Mouse (Mus musculus): ENCODE measurements around the gene Slc35f4.
"Not testable (repeated sequence)": the region's sequence is repeated elsewhere in the genome, so short reads cannot be mapped to it uniquely, and the experiment has no call there.

Gene Slc35f4

DNA sequence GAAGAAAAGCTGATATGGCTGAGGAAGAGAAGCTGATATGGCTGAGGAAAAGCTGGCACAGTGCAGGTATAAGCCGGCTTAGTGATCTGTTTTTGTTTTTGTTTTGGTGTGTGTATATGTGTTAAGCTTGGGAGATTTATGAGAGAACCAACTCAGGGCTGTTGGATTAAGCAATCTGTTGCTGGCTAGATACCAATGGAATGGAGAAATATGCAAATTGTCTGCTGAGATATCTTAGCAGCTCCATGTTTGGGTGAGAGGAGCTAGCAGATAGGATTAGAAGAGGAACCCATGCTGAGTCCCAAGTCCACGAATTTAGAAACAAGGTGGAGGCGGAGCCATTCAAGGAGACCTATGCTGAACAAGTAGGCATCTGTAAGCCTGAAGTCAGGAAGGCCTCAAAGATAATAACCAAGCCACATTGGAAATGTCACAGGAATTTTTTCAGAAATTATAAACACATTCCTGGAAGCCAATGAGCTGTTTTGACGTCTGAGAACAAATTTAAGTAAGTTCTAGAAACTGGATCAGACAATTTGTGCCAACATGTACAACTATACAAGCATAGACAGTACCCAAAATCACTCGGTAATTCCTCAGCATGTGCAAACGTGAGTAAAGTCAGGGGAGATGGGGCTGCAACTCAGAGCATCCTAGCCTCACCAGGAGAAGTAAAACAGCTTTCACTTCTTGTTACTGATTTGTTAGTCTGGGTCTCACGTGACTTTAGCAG, 177.5 kb downstream of the Slc35f4 start:
- DNase-seq, result no peak

DNA sequence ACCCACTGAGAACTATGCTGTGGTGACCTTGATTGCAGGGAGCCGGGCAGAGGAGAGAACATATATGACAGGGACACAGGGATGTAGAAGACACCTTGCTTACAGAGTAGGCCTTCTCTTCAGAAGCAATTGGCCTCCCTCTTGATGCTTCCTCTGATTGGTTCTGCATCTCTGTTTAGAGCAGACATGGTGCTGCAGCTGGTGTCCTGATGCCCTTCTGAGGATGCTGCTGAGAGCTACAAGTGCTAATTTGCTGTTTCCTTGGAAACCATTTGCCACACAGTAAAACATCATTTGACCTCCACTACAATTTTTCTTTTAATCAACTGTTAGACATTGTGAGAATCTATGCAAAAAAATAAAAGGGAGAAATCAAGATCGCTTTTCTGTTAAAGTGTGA, 180.0 kb downstream of the Slc35f4 start:
- no peak for DNase-seq

DNA sequence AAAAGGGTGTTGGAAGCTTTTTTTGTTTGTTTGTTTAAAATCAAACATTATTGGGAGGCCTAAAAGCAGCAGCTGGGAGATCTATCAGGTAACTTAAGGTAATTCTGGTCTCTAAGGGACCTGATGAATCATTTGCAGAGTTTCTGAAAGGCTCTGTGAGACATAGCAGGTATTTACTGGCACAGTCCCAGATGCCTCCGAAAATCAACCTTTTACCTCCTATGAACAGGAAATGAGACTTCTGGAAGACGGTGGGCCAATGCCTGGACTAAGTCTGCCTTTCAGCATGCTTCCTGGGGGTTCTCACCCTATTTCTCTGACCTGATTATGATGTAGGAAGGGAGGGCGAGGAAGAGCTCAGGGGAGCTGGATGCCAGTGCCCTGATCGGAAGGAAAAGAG, 188.8 kb downstream of the Slc35f4 start:
- no peak for DNase-seq

DNA sequence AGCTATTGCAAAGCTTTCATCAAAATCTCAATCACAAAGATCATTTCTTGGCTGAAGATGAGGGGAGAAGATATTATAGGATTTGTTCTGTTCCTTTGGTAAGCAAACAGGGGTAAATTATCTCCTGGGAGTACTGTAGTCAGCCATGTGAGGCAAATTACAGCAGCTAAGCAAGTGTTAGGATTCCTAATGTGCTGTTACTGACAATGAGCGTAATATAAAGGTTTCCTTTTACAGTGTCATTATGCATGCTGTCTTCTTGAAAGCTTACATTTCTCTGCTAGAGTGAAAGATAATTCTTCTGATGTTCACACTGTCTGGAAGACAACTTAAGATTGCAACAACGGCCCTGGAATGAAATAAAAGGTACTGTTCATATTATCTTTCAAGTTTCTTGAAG, 192.0 kb downstream of the Slc35f4 start:
- DNase-seq, result no peak

DNA sequence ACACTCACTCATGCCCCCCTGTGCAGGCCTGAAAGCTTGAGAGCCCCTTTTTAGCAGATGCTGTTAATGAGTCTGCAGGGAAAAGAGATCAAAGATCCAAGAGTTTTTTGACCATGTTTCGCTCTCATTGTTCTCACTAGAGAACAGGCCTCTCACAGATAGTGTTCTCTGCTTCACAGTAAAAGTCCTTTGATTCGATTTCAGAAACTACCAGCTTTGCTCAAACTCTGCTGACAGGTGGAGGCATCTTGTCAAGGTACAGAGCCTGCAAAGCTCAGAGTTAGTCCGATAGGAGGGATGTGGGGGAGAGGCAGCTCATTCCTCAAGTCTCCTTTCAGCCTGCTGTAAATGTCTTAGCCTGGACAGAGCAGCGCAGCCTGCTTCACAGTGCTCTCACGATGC, 209.4 kb downstream of the Slc35f4 start:
- no peak for DNase-seq

DNA sequence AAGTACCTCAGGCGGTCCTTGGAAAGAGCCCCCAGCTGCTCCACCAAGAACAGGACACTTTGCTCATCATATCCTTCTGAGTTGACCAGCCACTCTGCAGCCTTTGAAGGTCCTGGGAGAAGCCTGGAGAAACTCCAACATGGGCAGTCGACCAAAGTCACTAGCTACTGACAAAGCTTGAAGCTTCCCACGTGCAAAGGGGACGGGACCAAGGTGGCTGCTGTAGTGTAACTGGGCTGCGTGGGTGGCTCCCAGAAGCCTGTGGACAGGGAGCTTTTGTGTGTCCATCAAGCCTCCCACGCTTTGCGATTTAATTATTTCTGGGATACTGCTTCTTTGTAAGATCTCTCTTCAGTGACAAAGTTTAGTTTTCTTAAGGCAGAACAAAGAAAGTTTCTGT, 211.9 kb downstream of the Slc35f4 start:
- DNase-seq, result no peak

DNA sequence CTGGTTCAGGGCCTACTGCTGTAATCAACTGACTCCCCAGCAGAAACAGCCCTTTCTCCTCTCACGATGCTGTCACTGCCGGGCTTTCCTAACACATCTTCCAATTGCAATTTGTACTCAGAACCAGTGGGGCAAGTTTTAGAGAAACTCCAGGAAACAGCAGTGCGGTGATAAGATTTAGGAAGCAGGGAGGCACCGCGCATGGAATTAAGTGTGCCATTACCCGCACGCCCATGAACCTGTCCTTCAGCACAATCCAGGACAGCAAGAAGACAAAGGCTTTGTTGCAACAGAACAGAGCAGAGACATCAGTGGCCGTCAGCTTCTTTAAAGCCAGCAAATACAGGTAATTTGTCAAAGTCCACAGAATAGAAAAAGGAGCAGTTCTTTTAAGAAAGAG, 212.5 kb downstream of the Slc35f4 start:
- DNase-seq, result no peak

DNA sequence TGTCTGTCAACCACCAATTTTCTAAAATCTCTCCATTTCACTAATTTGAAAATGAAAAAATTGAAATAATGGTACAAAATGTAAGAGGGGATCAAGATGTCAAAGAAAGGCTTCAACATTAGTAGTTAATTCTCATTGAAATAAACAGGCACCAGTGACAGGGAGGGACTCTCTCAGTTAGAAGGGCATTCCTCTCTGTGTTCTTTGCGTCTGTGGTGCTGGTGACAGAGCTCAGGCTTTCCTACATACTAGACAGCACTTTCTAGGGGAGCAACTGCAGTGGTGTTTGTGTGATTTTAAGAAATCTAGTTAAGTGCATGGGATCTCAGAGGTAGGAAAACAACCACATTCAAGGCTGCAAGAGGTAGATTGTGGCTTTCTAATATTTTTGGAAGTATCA, 214.3 kb downstream of the Slc35f4 start:
- DNase-seq, result no peak

DNA sequence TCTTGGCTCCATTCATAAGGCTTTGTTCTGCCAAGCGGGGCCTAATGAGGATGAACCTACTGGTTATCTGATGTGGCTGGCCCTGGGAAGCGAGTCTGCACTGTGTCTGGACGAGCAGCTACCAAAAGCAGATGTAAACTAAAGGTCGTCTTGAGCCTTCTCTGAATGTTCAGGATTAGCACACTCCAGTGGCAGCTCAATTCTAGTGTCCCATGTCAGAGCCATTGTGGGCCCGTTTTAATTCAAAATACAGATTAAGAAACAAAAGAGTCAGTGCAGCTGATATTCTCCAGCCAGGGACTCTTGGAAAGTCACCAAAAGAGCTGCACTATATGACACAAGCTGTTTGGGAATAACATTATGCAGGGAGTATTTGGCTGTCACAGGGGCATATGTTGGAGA, 214.8 kb downstream of the Slc35f4 start:
- no peak for DNase-seq

DNA sequence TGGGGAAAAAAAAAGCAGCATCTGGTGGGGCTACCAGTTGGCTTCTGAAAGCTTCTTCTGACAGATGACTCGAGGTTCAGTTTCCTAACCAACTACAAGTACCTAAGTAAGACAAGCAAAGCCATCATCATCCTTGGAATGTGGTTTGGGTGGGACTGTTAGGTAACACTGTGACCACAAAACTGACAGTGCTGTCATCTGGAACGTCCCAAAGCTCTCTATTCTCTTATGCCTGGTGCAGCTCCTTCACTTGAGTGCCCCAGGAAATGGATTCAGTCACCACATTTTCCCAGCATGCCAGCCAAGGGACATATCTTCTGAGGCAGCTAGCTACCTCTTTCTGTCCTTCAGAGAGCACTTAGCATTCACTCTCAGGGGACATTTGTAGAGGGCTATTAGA, 216.2 kb downstream of the Slc35f4 start:
- DNase-seq, result no peak

DNA sequence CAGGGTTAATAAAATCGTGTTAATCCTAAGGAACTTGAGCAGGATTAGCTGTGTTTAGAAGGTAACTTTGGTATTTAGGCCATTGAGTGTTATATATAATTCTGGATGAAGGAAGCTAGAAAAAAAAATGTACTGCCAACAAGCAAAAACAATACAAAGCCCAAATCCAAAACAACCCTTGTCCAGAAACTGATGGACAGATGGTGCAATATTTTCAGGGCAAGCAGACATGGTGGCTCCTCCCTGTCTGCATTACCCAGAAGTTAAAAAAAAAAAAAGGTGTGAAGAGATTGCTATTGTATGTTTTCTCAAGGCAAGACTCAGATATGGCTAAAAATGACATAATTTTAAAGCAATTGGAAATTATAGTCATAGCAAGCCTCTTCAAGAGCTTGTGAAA, 217.3 kb downstream of the Slc35f4 start:
- peak; percentile 22 for DNase-seq

DNA sequence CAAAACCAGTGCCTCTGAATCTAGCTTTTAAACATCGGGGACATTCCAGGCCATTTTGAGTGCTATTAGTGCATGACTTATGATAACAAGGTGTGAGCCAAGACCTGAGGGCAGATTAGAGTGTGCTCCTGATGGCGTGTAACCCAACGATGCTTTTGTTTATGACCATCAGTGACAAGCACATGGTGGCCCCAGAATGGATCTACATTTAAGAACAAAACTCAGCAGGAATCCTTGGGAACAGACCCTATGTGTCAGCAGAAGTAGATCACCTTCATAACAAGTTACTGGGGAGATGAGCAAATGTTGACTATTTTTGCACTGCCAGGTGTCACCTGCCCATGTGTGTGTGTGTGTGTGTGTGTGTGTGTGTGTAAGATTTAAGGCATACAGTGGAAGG, 218.0 kb downstream of the Slc35f4 start:
- peak; percentile 14 for DNase-seq

DNA sequence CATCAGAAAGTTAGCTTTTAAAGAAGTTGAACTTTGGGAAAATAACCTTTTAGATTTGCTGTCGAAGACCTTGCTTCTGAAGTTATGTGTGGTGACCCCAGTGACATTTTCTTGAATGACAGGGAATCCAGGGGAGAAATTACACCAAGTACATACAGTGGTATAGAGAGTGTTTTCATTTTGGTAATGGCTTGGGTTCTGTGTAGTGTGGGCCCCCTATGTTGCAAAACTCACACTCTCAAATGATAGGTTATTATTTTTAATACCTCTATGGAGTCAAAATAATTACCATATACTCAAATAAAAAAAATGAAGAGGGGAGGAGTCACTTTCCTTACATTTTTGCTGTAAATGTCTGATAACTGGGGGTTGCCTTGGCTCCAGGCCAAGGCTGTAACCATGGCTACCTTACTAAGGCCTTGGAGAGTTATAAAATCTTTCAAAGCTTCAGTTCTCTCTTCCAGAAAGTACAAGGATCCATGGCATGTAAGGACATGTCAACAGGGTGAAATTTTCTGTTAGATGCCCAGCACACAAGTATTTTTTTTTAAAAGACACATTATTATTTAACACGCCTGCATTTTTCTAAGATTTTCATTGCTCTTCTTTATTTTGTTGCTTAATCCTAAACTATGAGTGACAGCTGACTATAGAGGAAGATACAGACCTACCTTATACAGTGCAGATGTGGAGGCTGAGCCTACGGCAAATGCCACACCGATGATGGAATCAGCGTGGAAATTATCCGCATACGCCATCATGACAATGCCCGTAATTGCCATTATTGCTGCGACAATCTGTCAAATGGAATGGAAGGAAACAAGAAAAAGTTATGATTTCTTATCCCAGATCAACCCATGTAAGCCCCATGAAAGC, 220.1 kb downstream of the Slc35f4 start:
- DNase-seq, result no peak

DNA sequence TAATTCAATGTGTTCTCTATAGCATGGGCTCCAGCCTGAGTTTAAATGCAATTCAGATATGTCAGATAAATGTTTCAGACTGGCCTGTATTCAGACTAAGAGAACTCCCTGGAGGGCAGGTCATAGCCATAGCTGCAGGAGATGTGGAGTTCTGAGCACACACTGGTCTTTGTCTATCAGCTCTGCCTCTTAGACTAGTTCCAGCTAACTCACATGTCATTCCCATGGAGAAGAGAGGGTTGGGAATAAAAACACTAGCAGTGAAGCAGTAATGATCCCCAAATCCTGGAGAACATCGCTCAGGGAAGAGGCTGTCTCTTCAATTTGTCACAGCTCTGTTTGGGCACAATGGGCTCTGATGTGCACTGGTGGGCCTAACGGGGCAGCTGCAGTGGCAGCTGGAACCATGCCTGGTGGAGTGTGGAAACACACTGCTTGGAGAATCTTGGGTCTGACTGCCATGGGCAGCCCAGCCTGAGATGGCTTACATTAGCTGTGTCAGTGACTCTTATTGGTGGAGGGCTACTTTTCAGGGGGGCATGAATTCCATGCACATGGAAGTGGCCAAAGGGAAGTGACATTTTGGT, 223.5 kb downstream of the Slc35f4 start:
- DNase-seq, result no peak

DNA sequence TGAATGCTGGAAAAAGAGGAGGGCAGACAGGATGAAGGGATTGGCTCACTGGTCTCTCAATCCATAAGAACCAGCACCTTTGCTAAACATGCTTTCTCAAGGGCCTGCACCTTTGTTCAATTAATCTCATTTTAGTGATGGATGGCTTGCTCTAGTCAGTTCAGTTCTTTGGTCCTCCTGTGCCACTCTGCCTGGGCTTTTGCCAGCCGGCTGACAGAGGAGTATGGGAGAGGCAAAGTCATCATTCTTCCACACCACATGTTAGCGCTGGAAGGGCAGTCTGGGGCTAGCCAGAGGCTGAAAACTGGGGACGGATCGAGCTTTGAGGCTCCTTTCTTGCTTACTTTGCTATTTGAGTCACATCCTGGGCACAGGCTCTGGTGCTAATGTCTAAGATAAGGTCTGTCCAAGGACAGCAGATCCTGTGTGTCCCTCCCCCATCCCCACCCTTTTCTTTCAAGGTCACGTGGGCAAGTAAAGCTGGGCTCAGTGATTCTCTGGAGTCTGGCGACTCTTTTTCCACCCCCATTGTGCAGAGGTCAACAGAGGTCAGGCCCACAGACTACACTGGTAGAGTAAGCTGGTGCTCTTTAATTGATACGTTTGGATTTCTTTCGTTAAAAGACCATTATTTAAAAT, 224.7 kb downstream of the Slc35f4 start:
- DNase-seq, result no peak

DNA sequence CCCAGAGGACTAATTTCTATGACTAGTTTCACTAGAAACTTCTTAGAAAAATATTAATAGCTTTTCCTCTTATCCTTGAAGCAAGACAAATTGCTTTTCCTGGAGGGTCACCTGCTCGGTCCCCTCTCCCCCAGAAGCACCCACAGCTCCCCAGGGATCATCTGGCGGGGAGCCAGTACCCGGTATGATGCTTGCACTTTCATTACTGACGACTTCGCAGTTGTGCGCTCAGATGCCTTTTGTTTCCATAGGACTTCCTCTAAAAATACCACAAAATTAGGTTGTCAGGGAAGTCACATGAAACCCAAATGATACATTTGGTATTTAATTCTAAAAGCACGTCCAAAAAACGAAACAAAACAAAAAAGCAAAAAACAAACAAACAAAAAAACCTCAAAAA, 225.5 kb downstream of the Slc35f4 start:
- no peak for DNase-seq

DNA sequence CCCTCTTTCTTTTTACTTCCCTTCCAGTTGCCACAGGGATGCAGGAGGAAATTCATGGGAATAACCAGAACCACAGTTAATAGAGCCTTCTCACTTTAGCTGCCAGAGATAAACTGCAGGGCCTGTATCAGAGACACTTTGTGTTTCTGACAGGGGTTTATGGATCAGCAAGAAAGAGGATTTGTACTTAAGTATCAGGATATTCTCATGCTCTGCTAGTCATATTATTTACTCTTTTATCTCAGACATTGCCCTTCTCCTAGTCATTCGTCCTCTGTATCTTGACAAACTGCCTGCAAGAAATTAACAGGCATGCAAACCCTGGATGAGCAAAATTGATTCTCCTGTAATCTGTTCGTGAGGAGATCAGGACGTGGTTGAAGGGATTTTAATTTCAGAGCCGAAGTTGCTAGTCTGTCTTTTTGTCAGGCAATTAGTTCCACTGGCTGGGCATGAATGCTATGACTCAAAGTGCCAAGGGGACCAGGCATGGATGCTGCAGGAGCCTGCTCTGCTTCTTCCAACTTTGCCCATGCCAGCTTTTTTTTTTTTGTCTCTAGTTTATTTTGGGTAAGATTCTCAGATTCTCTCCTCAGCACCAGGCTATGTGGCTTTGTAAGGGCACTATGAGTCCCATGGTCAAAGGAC, 231.9 kb downstream of the Slc35f4 start:
- no peak for DNase-seq

DNA sequence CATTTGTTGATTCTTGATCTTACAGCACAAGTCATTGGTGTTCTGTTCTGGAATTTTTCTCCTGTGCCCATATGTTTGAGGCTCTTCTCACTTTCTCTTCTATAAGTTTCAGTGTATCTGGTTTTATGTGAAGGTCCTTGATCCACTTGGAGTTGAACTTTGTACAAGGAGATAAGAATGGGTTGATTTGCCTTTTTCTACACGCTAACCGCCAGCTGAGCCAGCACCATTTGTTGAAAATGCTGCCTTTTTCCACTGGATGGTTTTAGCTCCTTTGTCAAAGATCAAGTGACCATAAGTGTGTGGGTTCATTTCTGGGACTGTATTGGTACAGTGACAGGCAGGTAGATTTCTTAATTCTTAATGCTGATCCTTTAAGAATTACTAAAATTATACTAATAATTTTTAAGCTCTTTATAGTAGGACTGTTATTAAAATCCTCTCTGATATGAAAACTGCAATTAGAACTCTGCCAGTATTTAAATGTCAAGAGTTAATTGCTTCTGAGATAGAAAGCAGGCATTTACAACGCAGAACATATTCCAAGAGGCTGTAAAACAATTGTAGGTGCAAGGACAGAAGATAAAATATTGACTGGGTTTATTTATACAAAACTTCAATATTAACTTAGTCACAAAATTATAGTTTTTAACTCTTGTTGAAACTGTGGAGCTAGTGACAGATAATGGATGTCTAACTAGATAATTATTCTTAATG, 235.7 kb downstream of the Slc35f4 start:
- DNase-seq, result no peak

DNA sequence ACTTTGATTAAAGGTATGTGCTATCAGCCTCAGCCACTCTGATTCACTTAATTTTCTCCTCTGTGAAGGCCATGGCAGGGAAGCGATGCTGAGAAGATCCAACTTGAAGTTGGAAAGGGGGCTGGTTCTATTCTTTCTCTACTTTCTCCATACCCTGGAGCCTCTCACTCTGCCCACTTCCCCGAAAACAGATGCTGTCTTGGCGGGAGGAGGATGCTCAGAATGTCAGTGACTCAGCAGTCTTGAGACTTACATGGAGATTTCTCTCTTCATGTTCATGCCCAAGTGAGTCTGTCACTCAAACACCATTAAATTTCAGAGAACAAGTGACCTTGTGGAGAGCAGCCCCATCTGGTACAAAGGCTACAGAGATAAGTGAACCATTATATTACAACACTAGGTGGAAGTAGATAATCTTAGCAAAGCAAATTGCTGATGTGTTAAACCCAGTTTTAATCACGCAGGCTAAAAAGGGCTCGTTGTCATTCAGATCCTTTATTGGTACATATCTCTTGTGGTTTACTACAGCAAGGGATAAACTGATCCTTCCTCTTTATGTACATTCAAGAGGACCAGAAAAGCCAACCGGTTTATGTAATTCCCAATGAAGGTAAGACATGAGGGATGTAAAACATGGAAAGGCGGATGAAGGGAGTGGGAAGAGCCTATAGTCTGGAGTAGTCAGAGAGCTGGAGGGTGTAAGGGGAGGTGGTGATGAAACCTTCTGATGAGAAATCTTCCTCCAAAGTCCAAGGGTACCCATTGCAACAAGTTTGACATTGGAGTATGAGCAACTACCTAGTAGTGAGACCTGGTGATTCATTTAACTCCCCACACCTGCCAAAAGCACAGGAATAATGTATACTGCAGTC, 241.8 kb downstream of the Slc35f4 start:
- DNase-seq, result no peak

DNA sequence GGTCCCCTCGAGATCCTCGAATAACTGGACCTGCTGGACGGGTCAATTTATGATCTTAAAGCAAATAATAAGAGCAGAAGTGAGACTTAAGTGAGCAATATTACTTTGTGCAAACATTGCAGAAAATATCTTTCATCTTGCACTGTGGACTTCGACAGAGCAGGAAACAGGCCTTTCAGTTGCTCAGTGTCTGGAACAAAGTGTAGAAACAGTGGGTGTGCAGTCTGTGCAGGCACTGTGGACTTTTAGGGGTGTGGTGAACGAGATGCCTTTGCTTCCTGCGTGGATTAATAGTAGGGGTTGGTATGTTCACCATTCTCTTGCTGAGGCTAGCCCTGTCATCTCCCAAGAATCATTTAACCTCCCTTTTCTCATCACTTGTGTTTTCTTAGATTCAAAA, 247.0 kb downstream of the Slc35f4 start:
- DNase-seq, result no peak

DNA sequence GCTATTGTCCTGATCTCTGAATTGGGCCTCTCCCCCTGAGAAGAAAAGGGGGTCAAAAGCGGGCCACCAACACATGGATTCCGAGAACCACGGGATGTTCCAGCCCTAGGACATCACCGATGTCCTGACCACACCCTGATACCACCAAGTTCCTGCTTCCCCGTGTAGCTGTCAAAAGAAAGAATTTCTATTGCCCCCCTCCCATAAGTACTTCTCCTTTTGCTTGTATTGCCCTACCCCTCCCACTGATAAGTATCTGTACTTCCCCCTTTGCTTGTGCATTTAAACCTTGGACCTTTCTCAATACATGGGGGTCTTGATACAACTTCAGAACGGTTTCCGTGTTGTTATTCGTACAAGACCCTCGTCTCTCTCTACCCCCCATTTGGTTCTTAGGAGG, 247.4 kb downstream of the Slc35f4 start:
- DNase-seq, result not testable (repeated sequence)

All from cerebellum, adult 11 months (tissue).